Mouse (Mus musculus) ovary, postnatal 36 days (tissue): ENCODE measurements around the gene Iqsec1.
"Not testable (repeated sequence)": the region's sequence is repeated elsewhere in the genome, so short reads cannot be mapped to it uniquely, and the experiment has no call there.

Experiments used
- DNase-seq: peaks from one replicate; pipeline ENCODE4 v3.0.0; 2022; ENCODE audit warnings: low spot score, mixed read lengths

Iqsec1 gene

DNA sequence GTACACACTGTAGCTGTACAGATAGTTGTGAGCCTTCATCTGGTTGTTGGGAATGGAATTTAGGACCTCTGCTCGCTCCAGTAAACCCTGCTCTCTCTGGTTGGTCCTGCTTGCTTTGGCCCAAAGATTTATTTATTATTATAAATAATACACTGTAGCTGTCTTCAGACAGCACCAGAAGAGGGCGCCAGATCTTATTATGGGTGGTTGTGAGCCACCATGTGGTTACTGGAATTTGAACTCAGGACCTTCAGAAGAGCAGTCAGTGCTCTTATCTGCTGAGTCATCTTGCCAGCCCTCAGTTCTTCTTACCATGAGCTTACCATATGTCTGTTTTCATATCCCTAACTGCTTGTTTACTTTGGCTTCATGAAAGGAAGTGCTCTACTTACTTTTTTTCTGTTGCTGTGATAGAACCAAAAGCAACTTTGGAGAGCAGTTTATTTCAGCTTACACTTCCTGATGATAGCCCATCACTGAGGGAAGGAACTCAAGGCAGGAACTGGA is 332.1 kb downstream of the Iqsec1 start:
- not testable (repeated sequence) for DNase-seq

DNA sequence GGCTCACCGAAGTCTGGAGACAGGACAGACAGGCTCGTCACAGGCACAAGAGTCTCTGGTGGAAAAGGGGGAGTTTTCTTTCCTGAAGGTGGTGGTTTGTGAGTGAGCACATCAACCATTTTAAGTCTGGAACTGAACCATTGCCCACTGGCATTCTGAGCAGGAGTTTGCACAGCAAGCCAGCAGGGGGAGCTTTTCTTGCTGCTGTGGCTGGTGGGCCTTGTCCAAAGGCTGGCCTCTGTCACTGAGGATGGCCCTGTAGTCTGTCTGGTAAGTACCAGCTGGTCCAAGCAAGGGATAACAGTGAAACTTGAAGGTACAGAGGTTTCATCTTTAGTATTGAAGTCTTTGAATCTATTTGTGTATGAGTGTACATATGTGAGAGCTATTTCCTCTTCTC is 334.7 kb downstream of the Iqsec1 start:
- peak; percentile 44 for DNase-seq

DNA sequence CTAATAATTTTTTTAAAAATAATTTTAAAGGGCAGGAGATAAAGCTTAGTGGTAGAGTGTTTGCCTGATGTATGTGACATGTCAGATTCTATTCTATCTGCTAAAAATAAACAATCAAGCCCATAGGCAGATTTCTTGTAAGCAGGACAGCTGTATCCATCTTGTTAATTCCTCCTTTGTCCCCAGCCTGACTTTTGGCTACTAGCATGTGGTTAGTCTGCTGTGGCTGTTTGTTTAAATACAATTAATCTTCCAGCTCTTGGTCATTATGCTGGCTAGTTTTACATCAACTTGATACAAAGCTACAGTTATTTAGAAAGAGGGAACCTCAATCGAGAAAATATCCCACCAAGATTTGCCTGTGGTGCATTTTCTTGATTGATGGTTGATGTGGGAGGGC is 337.9 kb downstream of the Iqsec1 start:
- DNase-seq: no peak

DNA sequence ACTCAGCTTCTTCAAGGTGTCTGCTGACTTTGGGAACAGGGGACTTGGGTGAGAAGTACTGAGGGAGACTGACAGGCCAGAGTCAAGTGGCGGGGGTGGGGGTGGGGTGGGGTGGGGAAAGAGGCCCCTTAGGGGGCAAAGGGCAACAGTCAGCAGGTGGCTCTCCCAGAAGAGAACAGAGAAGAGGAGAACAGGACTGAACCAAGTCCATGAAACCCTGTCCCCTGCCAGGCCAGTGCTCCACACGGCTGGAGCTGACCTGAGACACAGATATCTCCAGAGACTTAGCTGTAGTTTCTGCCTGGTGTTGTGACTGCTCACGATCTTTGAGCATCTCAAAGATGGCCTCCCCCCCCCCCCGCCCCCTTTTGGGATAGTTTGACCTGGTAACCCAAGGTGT is 339.2 kb downstream of the Iqsec1 start:
- no peak for DNase-seq

DNA sequence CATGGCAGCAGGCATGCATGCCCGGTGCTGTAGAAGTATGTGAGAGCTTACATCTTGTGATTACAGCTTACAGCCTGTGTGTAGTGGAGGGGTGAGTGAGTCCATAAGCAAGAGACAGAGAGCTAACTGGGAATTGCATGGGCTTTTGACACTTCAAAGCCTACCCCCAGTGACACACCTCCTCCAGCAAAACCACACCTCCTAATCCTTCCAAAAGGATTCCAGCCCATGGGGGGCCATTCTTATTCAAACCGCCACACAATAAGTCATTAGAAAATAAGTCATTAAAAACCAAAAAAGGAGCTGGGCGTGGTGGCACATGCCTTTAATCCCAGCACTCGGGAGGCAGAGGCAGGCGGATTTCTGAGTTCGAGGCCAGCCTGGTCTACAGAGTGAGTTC is 340.1 kb downstream of the Iqsec1 start:
- DNase-seq: no peak

DNA sequence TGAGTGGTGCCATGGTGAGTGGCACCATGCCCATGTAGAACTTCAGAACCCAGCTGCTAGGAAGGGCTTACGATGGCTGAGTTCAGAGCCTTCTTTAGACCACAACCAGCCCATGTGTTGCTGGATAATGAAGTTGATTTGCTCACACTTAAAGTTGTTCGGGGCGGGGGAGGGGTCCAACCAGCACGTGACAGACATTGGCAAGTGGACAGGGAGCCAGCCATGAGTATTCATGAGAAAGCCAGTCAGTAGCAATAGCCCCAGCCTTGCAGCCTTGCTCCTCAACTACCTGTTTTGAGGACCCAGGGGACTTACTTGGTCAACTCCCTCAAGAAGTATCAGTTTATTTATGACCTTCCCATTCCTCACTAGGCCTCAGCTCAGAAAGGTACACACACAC is 343.5 kb downstream of the Iqsec1 start:
- no peak for DNase-seq

DNA sequence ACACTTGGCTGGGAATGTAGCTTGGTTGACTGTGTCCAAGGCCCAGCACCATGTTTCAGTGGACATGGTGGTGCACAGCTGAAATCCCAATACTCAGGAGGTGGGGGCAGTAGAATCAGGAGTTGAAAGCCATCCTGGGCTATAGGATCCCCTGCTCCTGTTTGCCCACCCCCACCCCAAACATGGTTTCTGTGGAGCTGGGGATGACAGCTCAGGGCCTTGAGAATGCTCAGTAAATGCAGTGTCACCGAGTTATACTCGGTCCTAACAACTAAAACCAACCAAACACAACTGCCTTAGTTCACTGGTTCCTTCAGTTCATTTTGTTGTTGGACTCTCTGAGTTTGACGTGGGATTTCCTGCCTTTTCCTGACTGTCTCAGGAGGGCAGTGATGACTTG is 345.4 kb downstream of the Iqsec1 start:
- no peak for DNase-seq

DNA sequence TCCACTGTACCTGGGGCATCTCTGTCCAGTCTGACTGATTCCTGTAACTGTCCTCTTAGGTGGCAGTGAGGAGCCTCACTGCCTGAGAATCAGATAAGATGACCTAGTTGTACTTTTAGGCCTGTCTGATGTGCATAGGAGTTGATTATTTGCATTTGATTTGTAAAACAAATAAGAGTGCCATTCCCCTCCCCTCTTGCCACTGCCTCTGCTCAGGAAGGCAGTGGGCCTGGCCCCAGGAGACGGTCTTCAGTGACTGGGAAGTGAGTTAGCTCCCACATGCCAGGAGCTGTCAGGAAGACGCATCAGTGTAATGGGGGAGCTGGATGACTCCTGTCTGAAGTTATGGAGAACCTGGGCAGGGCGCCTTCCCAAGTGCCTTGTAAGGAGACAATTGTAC is 352.9 kb downstream of the Iqsec1 start:
- DNase-seq: no peak

DNA sequence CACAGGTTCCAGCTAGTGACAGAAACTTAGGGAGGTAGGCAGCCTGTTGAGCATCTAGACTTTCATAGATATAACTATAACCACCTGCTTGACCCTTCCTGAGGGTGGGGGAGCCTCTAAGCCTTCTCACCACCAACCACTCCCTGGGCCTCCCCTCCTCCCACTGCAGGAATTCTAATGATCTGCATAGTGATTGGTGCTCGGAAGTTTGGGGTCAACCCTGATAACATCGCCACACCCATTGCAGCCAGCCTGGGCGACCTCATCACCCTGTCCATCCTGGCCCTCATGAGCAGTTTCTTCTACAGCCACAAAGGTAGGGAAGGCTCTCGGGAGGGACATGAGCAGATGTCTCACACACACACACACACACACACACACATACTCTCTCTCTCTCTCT is 353.4 kb downstream of the Iqsec1 start:
- DNase-seq: no peak

DNA sequence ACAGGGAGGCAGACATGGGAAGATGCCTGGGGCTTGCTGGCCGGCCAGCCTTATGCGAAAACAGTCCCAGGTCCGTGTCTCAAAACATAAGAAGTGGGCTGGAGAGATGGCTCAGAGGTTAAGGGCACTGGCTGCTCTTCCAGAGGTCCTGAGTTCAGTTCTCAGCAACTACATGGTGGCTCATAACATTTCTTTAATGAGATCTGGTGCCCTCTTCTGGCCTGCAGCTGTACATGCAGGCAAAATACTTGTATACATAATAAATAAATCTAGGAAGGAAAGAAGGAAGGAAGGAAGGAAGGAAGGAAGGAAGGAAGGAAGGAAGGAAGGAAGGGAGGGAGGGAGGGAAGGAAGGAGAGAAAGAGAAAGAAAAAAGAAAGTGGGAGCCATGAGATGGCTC is 356.0 kb downstream of the Iqsec1 start:
- not testable (repeated sequence) for DNase-seq

DNA sequence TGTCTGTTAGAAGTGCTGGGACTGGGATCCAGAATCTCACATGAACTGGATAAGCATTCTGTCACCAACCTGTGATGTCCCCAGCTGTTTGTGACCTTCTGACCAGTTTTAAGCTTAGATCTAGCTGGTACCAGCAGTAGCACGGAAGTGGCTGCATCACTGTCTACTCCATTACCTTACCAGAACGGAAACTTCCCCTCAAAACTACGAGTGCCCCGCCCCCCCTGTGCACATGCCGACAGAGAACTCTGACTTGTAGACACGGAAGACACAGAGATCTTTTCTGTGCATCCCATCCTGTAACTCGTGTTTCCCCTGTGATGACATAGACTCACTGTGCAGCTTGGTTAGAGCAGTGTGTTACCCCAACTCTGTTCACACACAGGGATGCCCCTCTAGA is 358.1 kb downstream of the Iqsec1 start:
- DNase-seq: no peak

DNA sequence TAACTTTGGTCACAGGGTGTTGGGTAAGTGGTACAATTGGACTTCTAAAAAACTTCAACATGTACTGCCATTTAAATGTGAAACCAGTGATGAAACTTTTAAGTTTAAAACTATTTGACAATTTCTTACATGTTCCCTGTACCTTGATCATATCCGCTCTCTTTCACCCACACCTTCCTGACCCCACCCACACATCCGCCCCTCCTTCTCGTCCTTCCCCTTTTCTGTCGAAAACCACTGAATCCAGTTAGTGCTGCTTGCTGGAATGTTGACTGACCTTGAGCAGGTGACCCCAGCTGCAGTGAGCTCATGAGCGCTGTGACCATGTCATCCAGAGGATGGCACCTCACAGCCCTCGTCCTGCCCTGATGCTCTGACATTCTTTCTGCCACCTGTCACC is 359.0 kb downstream of the Iqsec1 start:
- DNase-seq: no peak

DNA sequence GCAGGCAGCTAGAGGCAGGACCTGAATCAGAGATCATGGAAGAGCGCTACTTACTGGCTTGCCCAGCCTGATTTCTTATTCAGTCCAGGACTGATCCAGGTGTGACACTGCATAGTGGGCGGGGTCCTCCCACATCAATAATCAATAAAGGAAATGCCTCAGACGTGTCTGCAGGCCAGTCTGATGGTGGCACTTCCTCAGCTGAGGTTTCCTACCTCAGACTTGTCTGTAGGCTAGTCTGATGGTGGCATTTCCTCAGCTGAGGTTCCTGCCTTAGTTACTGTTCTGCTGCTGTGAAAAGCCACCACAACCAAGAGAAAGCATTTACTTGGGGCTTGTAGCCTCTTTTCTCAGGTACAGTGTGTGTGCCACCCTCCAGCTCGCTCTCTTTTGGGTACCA is 360.9 kb downstream of the Iqsec1 start:
- no peak for DNase-seq

DNA sequence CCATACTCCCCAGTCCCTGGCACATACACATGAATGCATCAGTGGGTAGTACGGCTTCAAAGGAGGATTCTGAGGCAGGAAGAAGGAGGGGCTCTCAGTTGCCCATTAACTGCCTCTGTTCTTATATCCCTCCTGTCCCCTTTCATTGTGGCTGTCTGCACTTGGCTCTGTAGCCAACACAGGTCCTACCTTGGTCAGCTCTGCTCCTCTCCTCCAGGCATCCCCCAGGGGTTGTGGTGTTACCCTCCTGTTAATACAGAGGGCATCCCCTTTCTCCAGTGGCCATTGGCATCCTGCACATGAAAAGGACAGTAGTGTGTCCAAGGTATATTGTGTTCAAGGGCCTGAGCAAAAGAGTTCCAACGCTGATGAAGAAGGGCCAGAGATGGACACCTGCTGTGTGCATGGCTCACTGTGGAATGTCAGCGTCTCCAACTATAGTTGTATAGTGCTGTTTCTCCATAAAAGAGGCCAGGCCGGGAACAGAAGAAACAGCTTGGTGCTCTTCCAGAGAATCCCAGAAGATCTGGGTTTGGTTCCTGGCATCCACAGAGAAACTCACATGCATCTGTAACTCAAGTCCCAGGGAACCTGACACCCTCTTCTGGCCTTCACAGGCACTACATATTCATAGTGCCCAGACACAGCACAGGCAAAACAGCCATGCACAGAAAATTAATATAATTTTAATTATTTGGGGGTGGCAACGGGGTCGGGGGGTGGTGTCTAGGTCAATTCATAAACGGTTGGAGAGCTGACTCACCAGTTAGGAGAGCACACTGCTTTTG is 363.1 kb downstream of the Iqsec1 start:
- no peak for DNase-seq

DNA sequence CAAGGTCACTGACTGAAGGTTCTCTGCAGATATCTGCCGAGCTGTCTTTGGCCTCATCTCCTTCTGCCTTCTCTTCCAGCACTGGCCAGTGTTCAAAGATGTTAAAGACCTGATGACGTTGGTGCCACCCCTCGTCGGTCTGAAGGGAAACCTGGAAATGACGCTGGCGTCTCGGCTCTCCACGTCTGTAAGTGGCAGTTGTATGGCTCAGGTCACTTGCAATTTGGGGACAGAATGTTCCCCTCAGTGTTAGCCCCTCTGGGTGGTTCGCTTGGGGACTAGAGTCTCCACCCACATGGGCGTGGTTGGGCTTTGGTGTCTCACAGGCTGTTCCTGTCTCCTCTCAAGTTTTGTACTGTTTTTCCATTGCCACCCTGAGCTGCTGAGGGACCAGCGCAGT is 363.8 kb downstream of the Iqsec1 start:
- DNase-seq: no peak

DNA sequence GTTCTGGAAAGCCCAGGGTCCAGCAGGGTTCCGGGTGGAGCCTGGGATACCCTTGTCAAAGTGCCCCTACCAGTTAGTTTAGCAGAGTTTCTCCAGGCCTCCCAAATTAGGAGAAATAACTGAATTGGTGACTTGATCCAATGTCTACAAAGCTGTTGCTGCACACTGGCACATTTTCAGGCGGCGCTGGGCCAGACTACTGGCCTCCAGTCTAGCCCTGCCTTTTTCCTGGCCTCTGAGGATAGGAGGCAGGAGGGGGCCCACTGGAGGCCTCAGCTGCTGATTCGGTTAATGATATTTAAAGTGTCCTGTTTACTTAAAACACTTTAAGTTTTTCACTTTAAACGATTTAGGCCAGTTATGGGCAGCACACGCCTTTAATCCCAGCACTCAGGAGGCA is 364.3 kb downstream of the Iqsec1 start:
- peak; percentile 64 for DNase-seq

DNA sequence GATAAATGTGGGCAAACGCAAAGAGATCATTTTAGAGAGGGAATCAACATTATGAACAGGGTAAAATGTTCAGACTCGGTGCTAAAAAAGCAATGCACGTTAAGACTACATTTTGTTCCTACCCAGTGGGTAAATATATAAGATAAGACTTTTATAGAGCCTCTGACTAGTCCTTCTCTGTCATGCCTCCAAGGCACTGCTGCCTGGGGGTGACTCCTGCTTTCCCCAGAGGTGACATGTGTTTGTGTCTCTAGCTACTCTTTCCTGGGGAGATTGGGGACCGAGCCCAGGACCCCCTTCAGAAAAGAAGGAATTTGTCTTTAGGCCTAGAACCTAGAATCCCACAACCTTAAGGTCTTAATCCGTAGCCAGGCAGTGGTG is 365.0 kb downstream of the Iqsec1 start:
- DNase-seq: no peak

DNA sequence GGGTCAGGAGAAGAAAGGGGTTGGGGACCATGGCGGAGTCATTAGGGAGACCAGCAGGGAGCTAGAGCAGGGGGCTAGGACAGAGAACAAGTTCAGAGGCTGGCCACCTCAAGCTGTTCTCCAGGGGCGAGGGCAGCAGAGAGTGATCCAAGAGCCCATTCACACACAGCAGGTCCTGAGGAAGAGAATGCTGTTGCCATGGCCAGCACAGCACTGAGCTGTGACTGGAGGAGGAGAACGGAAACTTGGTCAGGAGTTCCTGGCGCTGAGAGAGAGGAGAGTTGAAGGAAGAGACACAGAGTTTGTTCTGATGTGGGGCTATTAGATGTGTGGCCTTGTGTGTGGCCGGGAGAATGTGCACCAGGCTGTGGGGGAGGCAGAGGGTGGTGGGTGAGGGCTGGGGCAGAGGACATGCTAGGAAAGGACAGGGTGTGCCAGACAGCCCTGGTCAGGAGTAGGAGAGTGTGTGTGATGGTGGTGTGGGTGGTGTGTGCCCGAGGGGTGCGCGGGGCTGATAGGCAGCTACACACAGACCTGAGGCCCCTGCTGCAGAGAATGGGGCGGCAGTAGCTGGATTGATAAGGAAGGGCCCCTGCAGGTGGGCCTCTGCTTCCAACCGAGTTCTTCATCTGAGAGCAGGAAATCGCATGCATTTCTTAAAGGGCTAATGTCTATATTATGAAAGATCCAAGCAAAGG is 365.6 kb downstream of the Iqsec1 start:
- DNase-seq: peak; percentile 32

DNA sequence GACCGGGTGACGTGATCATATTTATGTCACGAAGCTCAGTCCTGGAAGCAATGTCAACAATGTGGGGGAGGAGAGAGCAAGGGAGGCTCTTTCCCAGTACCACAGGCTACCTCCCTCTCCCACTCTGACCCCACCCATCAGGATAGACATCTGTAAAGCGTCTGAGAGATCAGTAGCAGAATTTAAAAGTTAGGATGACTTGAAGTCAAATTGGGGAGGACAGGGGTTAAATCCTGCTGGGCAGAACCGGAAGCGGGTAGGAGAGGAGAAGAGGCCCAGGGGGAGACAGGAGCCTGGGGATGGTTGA is 366.9 kb downstream of the Iqsec1 start:
- no peak for DNase-seq

DNA sequence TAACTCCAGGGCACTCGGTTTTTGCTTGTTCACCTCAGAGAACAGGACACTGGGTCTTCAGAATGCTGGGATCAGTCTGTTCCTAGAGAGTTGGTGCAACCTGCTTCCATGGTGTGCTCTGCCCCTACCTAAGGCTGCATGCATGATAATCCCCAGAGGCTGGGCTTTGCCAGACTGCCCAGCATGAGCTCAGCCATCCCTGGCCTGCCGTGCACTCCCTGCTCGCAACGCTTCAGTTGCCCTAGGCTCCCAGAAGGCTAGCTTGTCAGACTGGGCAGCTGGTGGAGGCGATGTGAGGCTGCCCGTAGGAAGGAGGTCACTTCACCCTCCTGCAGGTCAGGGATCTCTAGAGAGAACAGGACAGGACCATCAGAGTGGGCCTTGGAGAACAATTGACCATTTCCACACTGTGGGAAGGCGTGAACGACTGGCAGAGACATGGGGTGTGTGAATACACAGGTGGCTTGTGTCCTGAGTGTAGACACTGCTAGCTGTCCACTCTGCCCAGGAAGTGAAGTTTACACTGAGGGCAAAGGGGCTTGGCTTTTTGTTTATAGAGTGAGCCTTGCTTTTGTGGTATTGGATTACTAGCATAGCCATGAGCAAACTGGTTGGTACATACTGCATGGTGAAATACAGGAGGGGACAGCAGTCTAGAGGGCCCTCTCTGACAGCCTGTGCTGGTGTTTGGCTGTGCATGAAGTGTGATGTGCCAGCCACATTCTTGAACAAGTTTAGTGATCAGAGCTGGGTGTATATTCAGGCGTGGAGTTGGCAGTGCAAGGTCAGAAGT is 367.5 kb downstream of the Iqsec1 start:
- no peak for DNase-seq

DNA sequence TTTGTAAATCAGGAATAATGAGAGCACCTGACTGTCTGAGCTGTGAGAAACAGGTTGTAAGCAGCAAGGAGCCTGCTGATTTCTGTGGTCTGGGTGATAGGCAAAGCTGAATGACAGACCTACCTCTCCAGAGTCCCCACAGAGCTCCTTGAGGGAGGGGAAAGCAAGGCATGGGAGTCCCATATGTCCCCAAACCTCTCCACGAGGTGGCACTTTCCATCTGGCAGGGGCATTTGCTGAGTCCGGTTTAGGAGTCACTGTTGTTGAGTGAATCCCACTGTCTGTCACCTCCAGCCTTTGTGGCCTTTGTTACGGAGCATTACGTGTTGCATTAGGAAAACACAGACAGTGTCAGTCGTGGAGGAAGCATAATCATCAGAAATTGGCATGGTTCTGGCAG is 368.5 kb downstream of the Iqsec1 start:
- DNase-seq: no peak

DNA sequence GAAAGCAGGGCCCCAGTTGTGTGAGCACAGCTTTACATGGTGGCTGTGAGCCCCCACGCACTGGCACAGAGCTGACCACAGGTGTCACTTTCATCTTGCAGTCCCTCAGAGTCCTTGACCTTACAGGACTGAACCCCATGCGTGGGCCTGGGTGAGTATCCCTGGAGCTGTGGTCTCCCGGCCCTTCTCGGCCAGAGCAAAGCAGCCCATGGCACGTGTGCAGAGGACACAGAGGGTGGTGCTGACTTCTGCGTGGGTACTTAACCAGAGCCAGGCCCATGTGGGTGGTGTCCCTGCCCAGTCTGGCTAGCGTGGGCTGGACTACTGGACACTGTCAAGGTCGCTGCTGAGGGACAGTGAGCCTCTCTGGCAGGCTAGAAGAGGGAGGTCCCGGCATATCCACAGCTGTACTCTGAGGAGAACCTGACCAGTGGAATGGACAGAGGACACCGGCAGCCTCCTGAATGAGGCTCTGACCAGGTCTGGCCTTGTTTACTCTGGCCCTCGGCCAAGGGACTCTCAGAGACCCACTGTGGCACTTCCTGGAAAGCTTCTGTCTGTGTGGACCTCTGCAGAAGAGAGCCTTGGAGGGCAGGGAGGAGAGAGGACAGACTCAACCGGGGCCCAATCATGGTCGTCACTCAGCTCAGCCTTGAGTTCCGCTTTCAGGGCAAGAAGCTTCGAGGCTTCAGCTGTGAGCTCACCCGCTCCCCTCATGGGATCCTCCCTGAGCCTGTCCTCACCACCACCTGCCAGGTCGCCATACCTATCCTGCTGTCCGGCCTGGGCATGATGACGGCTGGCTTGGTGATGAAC is 369.5 kb downstream of the Iqsec1 start:
- peak; percentile 30 for DNase-seq
